Mouse (Mus musculus) kidney, adult 2 months (tissue): Measurements from ENCODE around the gene Zfp385a.

Experiments
- CTCF ChIP-seq: fragments of 200-500 bp; conservative IDR thresholded peaks from 2 replicates; pipeline ENCODE4 v1.5.1; 2011; ENCODE audit warnings: low read depth, mild to moderate bottlenecking, control low read depth, low read length, moderate library complexity, mixed read lengths; ENCODE audit not compliant: insufficient read depth, insufficient read length
- POLR2A ChIP-seq: fragments of 200-500 bp; IDR thresholded peaks from one replicate; pipeline ENCODE4 v1.6.1; 2011; ENCODE audit warnings: low read depth, low read length, control low read depth

GRCm38 (mm10) chr15:103359122-103359510 is 19.2 kb upstream of the Zfp385a start:
- TF ChIP-seq CTCF = no peak
- TF ChIP-seq POLR2A = no peak
